Mouse (Mus musculus): ENCODE measurements around the gene Ppa1.
"Not testable (repeated sequence)": the region's sequence is repeated elsewhere in the genome, so short reads cannot be mapped to it uniquely, and the experiment has no call there.

The Ppa1 gene

DNA sequence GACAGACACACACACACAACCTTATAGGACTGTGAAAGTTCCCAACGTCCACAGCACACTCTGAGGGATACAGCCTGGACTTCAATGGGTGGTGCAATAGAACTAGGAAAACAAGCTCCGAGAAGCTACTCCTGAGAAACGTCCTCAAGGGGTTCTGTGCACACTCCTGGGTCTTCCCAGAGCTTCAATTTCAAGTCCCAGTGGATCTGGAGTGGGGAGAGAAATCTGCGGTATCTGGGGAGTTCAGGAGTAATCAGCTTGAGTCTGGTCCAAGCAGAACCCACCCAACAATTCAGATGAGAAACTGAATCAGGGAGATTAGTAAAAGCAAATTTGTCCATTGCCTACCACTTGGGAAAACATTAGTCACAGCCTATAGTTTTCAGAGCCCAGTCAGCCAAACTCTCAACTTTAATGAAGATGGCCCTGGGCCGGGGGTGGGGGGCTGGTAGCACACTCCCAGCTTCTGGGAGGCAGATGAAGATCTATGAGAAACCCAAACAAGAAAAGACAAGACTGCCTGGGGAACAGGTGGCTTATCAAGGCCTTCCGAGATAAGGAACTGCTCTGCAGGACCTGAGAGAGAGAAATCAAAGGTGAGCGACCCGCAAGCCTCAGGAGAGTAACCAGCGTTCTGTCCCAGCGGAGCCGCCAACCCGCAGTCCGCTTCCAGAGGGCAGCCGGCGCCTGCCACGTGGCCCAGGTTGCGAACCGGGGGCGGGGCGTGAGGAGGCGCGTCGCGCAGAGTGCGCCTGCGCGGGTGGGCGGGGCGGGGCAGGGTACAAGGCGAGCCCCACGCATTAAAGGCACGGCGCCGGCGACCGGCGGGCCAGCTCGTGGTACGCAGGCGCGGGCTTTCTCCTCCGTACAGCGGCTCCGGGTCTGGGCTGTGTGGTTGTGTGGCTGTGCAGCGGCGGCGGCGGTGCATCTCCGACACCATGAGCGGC lies at the start of gene Ppa1:
Gene Ppa1 (plus strand): TSS at position 763 of the 947 bp plus-strand sequence.
- peak; percentile 77 to 92 for DNase-seq (ENCODE audit: low spot score in 2 of 2)

DNA sequence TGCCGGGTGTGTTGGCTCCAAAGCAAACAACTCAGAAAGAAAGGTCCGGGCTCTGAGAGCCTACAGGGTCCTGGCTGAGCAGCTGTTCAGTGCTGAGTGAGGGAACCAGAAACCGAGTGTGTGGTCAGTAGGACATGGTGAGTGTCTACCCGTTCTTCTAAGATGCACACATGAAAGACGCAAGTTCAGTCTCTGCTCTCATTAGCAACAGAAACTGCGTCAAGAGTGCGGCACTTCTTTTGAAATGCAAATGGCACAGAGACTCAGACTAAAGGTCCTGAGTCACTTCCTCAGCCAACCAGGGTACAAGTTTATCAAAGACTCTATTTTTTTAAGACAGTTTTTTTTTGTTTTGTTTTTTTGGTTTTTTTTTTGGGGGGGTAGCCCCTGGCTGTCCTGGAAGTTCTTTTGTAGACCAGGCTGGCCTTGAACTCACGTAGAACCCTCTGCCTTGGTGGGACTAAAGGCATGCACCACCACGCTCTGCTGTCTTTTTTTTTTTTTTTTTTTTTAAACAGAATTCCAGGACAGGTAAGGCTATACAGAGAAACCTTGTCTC lies 48.7 kb upstream of the Ppa1 start:
- no peak for DNase-seq (ENCODE audit: low spot score in 2 of 2)

- peak; percentile 58 to 79 for DNase-seq (ENCODE audit: low spot score in 2 of 2)
Observed at GRCm38 (mm10) chr10:61602283-61603033, 45.9 kb upstream of the Ppa1 start.

- no peak for DNase-seq (ENCODE audit: low spot score in 2 of 2)
Observed at GRCm38 (mm10) chr10:61604376-61605065, 43.8 kb upstream of the Ppa1 start.

GRCm38 (mm10) chr10:61605381-61605780 lies 43.0 kb upstream of the Ppa1 start:
- DNase-seq (ENCODE audit: low spot score in 2 of 2): not testable (repeated sequence)

DNA sequence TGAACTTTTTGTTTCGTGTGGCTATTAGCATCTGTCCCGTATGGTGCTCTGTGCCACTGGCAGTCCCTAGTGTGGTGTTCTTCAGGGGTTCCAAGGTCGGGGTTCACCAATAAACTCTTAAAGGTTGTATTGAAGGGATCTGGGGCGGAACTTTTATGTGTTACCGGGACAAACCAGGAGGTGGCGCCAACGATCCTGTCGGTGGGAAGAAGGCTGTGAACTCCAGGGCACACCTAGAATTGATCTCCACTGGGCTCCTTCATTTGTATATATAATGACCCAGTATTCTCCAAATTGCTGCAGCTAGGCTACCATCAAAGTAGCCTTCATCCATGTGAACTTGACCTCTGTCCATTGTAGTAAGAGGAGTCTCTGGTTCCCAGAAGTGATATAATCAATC lies 42.5 kb upstream of the Ppa1 start:
- DNase-seq (ENCODE audit: low spot score in 2 of 2): peak; percentile 60 to 82

GRCm38 (mm10) chr10:61608233-61608632 lies 40.1 kb upstream of the Ppa1 start:
- DNase-seq (ENCODE audit: low spot score in 2 of 2): no peak

GRCm38 (mm10) chr10:61610650-61611235 lies 37.6 kb upstream of the Ppa1 start:
- peak in 1 of 2 experiments; percentile 33 for DNase-seq (ENCODE audit: low spot score in 2 of 2)

GRCm38 (mm10) chr10:61614311-61614710 lies 34.0 kb upstream of the Ppa1 start:
- no peak for DNase-seq (ENCODE audit: low spot score in 2 of 2)

GRCm38 (mm10) chr10:61618528-61618927 lies 29.8 kb upstream of the Ppa1 start:
- no peak for DNase-seq (ENCODE audit: low spot score in 2 of 2)

- DNase-seq (ENCODE audit: low spot score in 2 of 2): no peak
Observed at GRCm38 (mm10) chr10:61621681-61622080, 26.7 kb upstream of the Ppa1 start.

DNA sequence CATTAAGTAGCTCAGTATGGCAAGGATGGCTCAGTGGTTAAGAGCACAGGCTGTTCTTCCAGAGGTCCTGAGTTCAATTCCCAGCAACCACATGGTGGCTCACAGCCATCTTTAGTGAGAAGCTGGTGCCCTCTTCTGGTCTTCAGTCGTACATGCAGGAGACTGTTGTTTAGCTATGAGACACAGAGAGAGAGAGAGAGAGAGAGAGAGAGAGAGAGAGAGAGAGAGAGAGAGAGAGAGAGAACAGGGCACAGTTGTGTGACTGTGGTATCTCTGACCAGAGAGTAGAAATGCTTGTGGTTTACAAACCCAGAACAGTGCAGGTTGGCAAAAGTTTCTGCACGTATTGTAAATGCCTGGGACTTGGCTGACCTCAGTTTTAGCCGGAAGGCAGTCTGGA lies 24.5 kb upstream of the Ppa1 start:
- DNase-seq (ENCODE audit: low spot score in 2 of 2): not testable (repeated sequence)

GRCm38 (mm10) chr10:61624771-61625170 lies 23.6 kb upstream of the Ppa1 start:
- DNase-seq (ENCODE audit: low spot score in 2 of 2): no peak

DNA sequence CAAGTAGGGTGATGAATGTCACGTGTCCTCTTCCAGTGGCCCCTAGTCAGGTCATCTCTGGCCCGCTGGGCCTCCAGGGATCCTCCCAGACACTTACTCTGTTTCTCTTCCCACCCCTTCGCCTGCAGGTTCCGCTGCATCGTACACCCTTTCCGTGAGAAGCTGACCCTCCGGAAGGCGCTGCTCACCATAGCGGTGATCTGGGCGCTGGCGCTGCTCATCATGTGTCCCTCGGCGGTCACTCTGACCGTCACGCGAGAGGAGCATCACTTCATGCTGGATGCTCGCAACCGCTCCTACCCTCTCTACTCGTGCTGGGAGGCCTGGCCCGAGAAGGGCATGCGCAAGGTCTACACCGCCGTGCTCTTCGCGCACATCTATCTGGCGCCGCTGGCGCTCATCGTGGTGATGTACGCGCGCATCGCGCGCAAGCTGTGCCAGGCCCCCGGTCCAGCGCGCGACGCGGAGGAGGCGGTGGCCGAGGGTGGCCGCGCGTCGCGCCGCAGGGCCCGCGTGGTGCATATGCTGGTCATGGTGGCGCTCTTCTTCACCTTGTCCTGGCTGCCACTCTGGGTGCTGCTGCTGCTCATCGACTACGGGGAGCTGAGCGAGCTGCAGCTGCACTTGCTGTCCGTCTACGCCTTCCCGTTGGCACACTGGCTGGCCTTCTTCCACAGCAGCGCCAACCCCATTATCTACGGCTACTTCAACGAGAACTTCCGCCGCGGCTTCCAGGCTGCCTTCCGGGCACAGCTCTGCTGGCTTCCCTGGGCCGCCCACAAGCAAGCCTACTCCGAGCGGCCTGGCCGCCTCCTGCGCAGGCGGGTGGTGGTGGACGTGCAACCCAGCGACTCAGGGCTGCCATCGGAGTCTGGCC lies 22.7 kb upstream of the Ppa1 start:
- DNase-seq (ENCODE audit: low spot score in 2 of 2): no peak

DNA sequence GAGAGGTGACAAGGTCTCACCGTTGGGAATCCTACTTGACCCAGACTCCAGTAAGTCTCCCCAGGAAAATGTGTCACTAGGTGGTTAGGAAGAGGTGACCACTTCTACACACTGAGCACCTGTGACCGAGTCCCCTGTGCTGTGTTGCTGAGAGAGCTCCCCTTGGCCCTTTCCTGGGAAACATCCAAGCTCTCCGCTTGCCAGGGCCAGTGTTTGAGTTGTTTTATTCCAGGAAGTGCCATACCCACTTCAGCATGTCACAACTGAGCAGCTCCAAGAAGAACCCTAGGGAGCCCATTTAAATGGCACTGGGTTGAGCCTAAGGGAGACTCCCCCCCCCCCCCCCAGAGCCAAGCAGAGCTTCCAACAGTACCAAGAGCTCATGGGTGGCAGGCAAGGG lies 21.8 kb upstream of the Ppa1 start:
- no peak for DNase-seq (ENCODE audit: low spot score in 2 of 2)

GRCm38 (mm10) chr10:61627195-61627937 lies 21.0 kb upstream of the Ppa1 start:
- no peak for DNase-seq (ENCODE audit: low spot score in 2 of 2)

DNA sequence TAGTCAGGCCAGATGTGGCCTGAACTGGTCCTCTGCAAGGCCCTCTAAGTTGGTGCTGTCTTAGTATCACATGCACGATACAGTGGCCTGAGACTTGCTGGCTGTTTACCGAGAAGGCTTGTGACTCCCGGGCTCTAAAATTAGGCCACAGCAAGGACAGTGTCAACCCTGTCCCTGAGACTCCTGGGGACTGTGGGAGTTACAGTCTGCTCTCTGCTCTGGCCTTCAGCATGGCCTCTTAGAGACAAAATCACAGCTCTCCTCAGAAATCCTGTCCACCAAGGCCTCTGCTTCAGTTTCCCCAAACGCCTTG lies 20.5 kb upstream of the Ppa1 start:
- no peak for DNase-seq (ENCODE audit: low spot score in 2 of 2)

GRCm38 (mm10) chr10:61632445-61632844 lies 15.9 kb upstream of the Ppa1 start:
- no peak for DNase-seq (ENCODE audit: low spot score in 2 of 2)

DNA sequence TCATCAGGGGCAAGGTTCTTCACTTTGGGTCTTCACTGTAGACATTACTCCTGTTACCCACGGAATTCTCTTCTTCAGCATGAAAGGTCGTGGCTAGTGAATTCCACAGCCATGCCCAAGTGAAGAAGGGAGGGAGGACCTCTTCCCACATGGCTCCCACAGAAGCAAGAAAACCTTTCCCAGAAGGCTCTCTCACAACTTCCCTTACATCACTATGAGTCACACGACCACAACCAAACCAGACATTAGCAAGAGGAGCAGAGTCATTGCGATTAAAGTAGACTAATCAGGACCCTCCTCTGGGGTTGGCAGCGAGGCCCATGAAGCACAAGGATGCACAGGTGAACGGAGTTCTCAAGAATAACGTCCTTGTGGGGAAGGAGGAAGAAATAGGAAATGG lies 11.3 kb upstream of the Ppa1 start:
- no peak for DNase-seq (ENCODE audit: low spot score in 2 of 2)

GRCm38 (mm10) chr10:61640363-61640762 lies 8.0 kb upstream of the Ppa1 start:
- DNase-seq (ENCODE audit: low spot score in 2 of 2): no peak
